Mouse (Mus musculus) myocyte (in vitro differentiated cells): ENCODE data around the gene Nabp2.

Experiments used
- CEBPB ChIP-seq: IDR thresholded peaks from 2 replicates; pipeline ENCODE4 v1.6.1; 2011; ENCODE audit warnings: mild to moderate bottlenecking, moderate library complexity; ENCODE audit not compliant: poor library complexity, insufficient read depth, severe bottlenecking
- E2F4 ChIP-seq: IDR thresholded peaks from one replicate; pipeline ENCODE4 v1.6.1; 2011; ENCODE audit warnings: mild to moderate bottlenecking, control low read depth, moderate library complexity; ENCODE audit not compliant: insufficient read depth
- MYOG ChIP-seq, 3 experiments: IDR thresholded peaks; one replicate each; pipeline ENCODE4 v1.6.1; 2011; ENCODE audit warnings: control low read depth in 2 of 3, low read depth in 2 of 3, mild to moderate bottlenecking in 2 of 3; ENCODE audit not compliant: insufficient read length in 2 of 3, control insufficient read depth in 1 of 3, insufficient read depth in 1 of 3
- POLR2A ChIP-seq: IDR thresholded peaks from one replicate; pipeline ENCODE4 v1.6.1; 2011; ENCODE audit warnings: low read depth, mild to moderate bottlenecking, control low read depth, moderate library complexity; ENCODE audit not compliant: insufficient read length
- SRF ChIP-seq: IDR thresholded peaks from one replicate; pipeline ENCODE4 v1.6.1; 2011; ENCODE audit warnings: low read depth; ENCODE audit not compliant: control insufficient read depth, insufficient read length
- TCF3 ChIP-seq: IDR thresholded peaks from one replicate; pipeline ENCODE4 v1.6.1; 2011; ENCODE audit warnings: low read depth, control low read depth; ENCODE audit not compliant: insufficient read length
- USF1 ChIP-seq: IDR thresholded peaks from one replicate; pipeline ENCODE4 v1.6.1; 2011; ENCODE audit warnings: low read depth, mild to moderate bottlenecking, control low read depth, moderate library complexity

GRCm38 (mm10) chr10:128401638-128402037 is 9.7 kb downstream of the Nabp2 start:
- TF ChIP-seq TCF3 (no peak), E2F4 (no peak), POLR2A (no peak), CEBPB (no peak), MYOG (IDR thresholded peaks at IDR 0.05; ENCODE audit: control insufficient read depth in 1 of 3, insufficient read depth in 1 of 3, insufficient read length in 2 of 3, low read depth in 2 of 3) (no peak), USF1 (no peak), SRF (no peak)
